In genomic region chr1:23842629-23843028, GRCm38 (mm10) we compare ENCODE assay signal across 18 mouse cellular contexts.
DNase-seq lines count a peak whose midpoint lies in the region; ATAC-seq lines count a peak whose summit lies in the region.
"Had no signal": no experiment of that assay in that cellular context is flagged by ENCODE, and none has a peak within 500 bp of the region (broad histone marks: within the 10 kb centered on the region; RNA-seq: fewer than 3 reads in every experiment).

No protein-coding gene starts in this region.

- no peak for DNase-seq in midbrain, embryonic 11.5 days (ENCODE audit: low spot score, missing footprints)
- DNase-seq in brain, adult 2 months (ENCODE audit: low read depth, low spot score) = peak; percentile 44
- DNase-seq in right cerebral cortex, postnatal 25 days = no peak
- DNase-seq: adrenal gland, adult 2 months; adrenal gland, postnatal 25 days; cerebellum, adult 8-10 months; gastrocnemius, postnatal 36 days; heart, adult 11 months; heart, postnatal 36 days had no signal

- H3K9me3 ChIP-seq in hindbrain, embryonic 15.5 days = no peaks in the 10 kb centered on the region
- no peaks in the 10 kb centered on the region for H3K9me3 ChIP-seq in hindbrain, embryonic 12.5 days (replicated peaks)
- H3K9me3 ChIP-seq in midbrain, embryonic 16.5 days (replicated peaks; ENCODE audit: control insufficient read depth, low read length, poor library complexity, severe bottlenecking) = no peaks in the 10 kb centered on the region
- no peaks in the 10 kb centered on the region for H3K9me3 ChIP-seq in midbrain, embryonic 11.5 days (ENCODE audit: control insufficient read depth, low read length)
- H3K9me3 ChIP-seq: embryonic facial prominence, embryonic 10.5 days; forebrain, embryonic 10.5 days; heart, embryonic 13.5 days had no signal

- peaks cover 24% of the 10 kb centered on the region for H3K36me3 ChIP-seq in hindbrain, embryonic 15.5 days
- peaks cover 29% of the 10 kb centered on the region for H3K36me3 ChIP-seq in hindbrain, embryonic 12.5 days
- H3K36me3 ChIP-seq in midbrain, embryonic 16.5 days (ENCODE audit: control insufficient read depth, insufficient read depth, low read length) = peaks cover 19% of the 10 kb centered on the region
- no peaks in the 10 kb centered on the region for H3K36me3 ChIP-seq in midbrain, embryonic 11.5 days (ENCODE audit: control insufficient read depth, insufficient read depth, low read length)

- no peak for ATAC-seq in hindbrain, embryonic 15.5 days (ENCODE audit: low FRiP score, low read depth)
- no peak for ATAC-seq in hindbrain, embryonic 12.5 days (ENCODE audit: low FRiP score)
- 0 out of 2 replicates have a peak, but pooled peaks have one; percentile 49 for ATAC-seq in midbrain, embryonic 16.5 days
- ATAC-seq in midbrain, embryonic 11.5 days (ENCODE audit: low FRiP score) = no peak
- 0 out of 2 replicates have a peak, but pooled peaks have one; percentile 28 for ATAC-seq in erythroid progenitor cell, adult 5-6 weeks (replicated peaks; ENCODE audit: low FRiP score, poor library complexity, severe bottlenecking)
- ATAC-seq: forebrain, embryonic 14.5 days; intestine, embryonic 16.5 days had no signal

- peaks cover 4% of the 10 kb centered on the region; the same call in 1 of the 2 replicates for H3K4me1 ChIP-seq in hindbrain, embryonic 15.5 days (replicated peaks)
- no peaks in the 10 kb centered on the region for H3K4me1 ChIP-seq in hindbrain, embryonic 12.5 days
- H3K4me1 ChIP-seq in midbrain, embryonic 16.5 days (ENCODE audit: control insufficient read depth, insufficient read depth, low read length) = no peaks in the 10 kb centered on the region
- H3K4me1 ChIP-seq in midbrain, embryonic 11.5 days (ENCODE audit: control insufficient read depth, insufficient read depth, low read length) = no peaks in the 10 kb centered on the region
- H3K4me1 ChIP-seq: embryonic facial prominence, embryonic 10.5 days; forebrain, embryonic 10.5 days; heart, embryonic 13.5 days had no signal

- H3K27me3 ChIP-seq in hindbrain, embryonic 15.5 days = no peaks in the 10 kb centered on the region
- H3K27me3 ChIP-seq in hindbrain, embryonic 12.5 days = no peaks in the 10 kb centered on the region
- H3K27me3 ChIP-seq in midbrain, embryonic 16.5 days (ENCODE audit: control insufficient read depth, insufficient read depth, low read depth, low read length) = no peaks in the 10 kb centered on the region
- H3K27me3 ChIP-seq in midbrain, embryonic 11.5 days (ENCODE audit: control insufficient read depth, insufficient read depth, low read length) = no peaks in the 10 kb centered on the region
- H3K27me3 ChIP-seq: heart, embryonic 13.5 days had no signal

- no peak overlapping the region for H3K4me2 ChIP-seq in hindbrain, embryonic 15.5 days
- no peak overlapping the region for H3K4me2 ChIP-seq in hindbrain, embryonic 12.5 days (replicated peaks)
- no peak overlapping the region for H3K4me2 ChIP-seq in midbrain, embryonic 16.5 days (ENCODE audit: low read length)
- H3K4me2 ChIP-seq in midbrain, embryonic 11.5 days = no peak overlapping the region
- H3K4me2 ChIP-seq: heart, embryonic 13.5 days had no signal

- no peak overlapping the region for H3K9ac ChIP-seq in hindbrain, embryonic 15.5 days
- H3K9ac ChIP-seq in hindbrain, embryonic 12.5 days = no peak overlapping the region
- no peak overlapping the region for H3K9ac ChIP-seq in midbrain, embryonic 16.5 days (ENCODE audit: low read depth, low read length)
- no peak overlapping the region for H3K9ac ChIP-seq in midbrain, embryonic 11.5 days (ENCODE audit: low read length)
- H3K9ac ChIP-seq: heart, embryonic 13.5 days had no signal

- 63% methylated on average over 3 of the region's 3 CpGs for WGBS in hindbrain, embryonic 15.5 days
- 61% methylated on average over 3 of the region's 3 CpGs for WGBS in hindbrain, embryonic 12.5 days
- WGBS in midbrain, embryonic 16.5 days = 62% methylated on average over 3 of the region's 3 CpGs
- 67% methylated on average over 3 of the region's 3 CpGs for WGBS in midbrain, embryonic 11.5 days

- H3K4me3 ChIP-seq in hindbrain, embryonic 15.5 days = no peak overlapping the region
- no peak overlapping the region for H3K4me3 ChIP-seq in hindbrain, embryonic 12.5 days
- H3K4me3 ChIP-seq in midbrain, embryonic 16.5 days (ENCODE audit: low read depth, low read length) = no peak overlapping the region
- no peak overlapping the region for H3K4me3 ChIP-seq in midbrain, embryonic 11.5 days (ENCODE audit: low read depth, low read length)
- H3K4me3 ChIP-seq: embryonic facial prominence, embryonic 10.5 days; forebrain, embryonic 10.5 days; heart, embryonic 13.5 days had no signal

- peak overlapping the region; percentile 55; the same call in 1 of the 2 replicates for H3K27ac ChIP-seq in hindbrain, embryonic 15.5 days (replicated peaks)
- H3K27ac ChIP-seq in hindbrain, embryonic 12.5 days = no peak overlapping the region
- no peak overlapping the region for H3K27ac ChIP-seq in midbrain, embryonic 16.5 days (ENCODE audit: low read length)
- no peak overlapping the region for H3K27ac ChIP-seq in midbrain, embryonic 11.5 days (ENCODE audit: low read depth, low read length)
- H3K27ac ChIP-seq: embryonic facial prominence, embryonic 10.5 days; forebrain, embryonic 10.5 days; heart, embryonic 13.5 days had no signal

Comparison
In these comparisons a context has a peak if more than half of its experiments do, and no peak if none do; other contexts are left out.
1. ATAC-seq: peak in midbrain, embryonic 16.5 days (single experiment) and erythroid progenitor cell, adult 5-6 weeks (single experiment); none in hindbrain, embryonic 15.5 days (single experiment), hindbrain, embryonic 12.5 days (single experiment) and midbrain, embryonic 11.5 days (single experiment).